Mouse (Mus musculus) retina, postnatal 7 days (tissue): ENCODE results near the gene Maz.

Experiments
- DNase-seq: peaks from one replicate; pipeline ENCODE4 v3.0.0-alpha.2; 2012; ENCODE audit warnings: low read depth, low spot score

Gene Maz

GRCm38 (mm10) chr7:127008239-127009019, 18.4 kb downstream of the Maz start:
- no peak for DNase-seq

GRCm38 (mm10) chr7:127007313-127008024, 19.4 kb downstream of the Maz start:
- DNase-seq, result no peak

DNA sequence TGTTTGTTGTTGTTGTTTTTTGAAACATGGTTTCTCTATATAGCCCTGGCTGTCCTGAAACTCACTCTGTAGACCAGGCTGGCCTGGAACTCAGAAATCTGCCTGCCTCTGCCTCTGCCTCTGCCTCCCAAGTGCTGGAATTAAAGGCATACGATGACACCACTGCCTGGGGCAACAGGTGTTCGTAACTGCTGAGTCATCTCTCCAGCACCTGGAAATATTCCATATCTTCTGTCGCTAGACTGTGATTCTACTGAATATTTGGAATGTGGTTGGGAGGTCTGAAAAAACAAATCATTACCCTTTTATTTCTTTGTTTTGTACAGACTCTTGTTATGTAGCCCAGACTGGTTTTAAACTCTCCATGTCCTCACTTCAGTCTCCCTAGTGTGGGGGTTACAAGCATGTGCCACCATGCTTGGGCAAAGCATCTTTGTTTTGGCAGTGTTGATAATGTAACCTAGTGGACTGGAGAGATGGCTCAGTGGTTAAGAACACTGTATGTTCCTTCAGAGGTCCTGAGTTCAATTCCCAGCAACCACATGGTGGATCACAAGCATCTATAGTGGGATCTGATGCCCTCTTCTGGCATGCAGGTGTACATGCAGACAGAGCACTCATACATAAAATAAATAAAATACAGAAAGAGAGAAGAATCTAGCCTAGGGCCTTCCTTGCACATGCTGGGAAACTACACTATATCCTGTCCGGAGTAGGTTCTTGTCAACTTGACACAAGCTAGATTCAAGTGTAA, 22.5 kb downstream of the Maz start:
- DNase-seq, result no peak

DNA sequence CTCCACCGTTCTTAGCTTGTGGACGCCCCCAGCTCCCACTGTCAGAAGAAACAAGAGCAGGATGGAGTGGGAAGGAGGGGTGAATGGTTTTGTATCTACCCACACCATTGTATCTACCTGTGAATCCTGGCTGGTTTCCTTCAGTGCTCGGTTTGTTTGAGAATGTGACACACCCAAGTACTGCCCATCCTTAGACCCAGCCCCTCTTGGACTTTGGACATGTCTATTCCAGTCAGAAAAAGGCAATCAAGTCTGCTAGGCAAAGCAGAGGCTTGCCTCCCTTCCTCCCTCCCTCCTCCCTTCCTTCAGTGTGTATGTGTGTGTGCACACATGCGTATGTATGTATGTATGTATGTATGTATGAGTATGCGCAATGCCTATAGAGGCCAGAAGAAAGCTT, 23.2 kb downstream of the Maz start:
- no peak for DNase-seq

- no peak for DNase-seq
These were observed 27.3 kb downstream of the Maz start for GRCm38 (mm10) chr7:126999568-126999967.

GRCm38 (mm10) chr7:126996449-126996848, 30.4 kb downstream of the Maz start:
- no peak for DNase-seq

DNA sequence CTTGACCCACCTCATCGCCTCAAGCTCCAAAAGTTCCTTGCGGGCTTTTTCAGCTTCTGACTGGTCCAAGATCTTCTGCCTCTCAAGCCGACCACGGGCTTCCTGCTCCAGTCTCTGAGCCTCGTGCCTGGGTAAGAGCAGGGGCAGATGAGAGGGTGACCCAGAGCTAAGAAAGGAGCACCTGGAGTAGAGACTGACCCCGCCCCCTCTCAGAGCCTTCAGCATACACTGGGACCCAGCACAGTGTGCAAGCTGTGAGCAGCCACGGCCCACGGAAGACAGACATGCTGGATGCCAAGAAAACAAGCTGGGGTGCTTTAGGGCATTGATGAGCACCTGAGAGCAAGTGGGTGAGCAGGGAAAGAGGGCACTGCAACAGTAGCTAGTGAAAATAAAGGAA, 38.0 kb downstream of the Maz start:
- no peak for DNase-seq

- DNase-seq, result peak; percentile 25
These were observed 40.5 kb downstream of the Maz start for GRCm38 (mm10) chr7:126986319-126986718.

DNA sequence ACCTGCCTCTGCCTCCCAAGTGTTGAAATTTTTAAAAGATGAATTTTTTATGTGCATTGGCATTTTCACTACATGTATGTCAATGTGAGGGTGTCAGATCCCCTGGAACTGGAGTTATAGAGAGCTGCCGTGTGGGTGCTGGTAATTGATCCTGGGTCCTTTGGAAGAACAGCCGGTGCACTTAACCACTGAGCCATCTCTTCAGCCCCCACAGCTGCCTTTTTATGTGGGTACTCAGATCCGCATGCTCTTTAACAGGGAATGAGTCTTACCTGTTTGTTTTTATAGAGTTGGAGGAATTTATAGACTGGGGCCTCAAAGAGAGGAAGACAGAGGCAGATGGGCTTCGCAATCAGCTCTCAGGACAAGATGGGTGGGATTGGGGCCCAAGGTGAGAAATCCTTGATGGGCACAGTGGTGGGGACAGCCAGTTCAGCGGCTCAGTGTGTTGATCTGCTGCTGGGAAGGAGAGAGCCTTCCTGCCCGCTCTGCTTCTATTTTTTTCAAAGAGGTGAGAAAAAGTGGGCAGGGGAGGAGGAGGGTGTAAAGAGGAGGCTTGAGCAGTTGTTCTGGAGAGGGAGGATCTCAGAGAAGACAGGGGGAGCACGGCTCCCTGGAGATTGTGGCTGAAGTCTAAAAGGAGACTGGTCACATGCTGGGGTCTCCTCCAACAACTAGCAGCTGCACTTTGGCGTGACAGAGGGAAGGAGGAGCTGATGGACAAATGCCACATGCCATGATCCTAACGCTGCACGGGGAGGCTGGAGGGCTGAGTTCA, 42.0 kb downstream of the Maz start:
- DNase-seq, result no peak

- DNase-seq, result no peak
These were observed 43.7 kb downstream of the Maz start for GRCm38 (mm10) chr7:126983113-126983512.

DNA sequence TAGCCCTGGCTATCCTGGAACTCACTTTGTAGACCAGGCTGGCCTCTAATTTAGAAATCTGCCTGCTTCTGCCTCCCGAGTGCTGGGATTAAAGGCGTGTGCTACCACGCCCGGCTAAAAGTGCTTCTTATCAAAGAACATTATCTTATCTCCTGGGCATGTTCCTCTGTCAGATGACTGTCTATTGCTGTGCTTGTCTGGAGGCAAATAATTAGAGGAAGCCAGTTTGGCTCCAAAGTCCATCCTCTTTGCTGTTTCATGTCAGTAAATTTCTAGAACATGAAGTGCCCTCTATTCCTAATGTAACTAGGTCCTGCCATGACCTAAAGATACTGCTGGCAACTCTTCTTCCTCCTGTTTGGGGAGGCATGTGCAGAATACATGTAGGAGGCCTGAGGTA, 44.8 kb downstream of the Maz start:
- DNase-seq, result no peak

- DNase-seq, result no peak
These were observed 45.2 kb downstream of the Maz start for GRCm38 (mm10) chr7:126981601-126982000.

DNA sequence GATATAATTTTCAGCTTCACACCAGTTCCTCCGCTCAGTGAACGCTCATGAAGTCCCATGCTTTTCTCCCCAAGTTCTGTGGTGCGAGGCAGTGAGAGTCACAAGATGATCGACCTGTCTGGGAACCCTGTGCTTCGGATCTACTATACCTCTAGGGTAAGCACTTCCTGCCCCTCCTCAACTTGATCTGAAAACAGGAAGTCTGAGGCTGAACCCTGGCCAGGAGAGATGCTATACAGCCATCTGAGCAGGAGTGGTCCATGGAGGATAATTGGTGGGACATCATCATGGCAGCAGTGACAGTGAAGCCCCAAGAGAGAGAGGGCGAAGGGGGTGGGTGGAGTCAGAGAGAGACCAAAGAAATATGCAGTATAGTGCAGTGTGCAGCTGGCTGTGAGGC, 48.0 kb downstream of the Maz start:
- DNase-seq, result no peak

DNA sequence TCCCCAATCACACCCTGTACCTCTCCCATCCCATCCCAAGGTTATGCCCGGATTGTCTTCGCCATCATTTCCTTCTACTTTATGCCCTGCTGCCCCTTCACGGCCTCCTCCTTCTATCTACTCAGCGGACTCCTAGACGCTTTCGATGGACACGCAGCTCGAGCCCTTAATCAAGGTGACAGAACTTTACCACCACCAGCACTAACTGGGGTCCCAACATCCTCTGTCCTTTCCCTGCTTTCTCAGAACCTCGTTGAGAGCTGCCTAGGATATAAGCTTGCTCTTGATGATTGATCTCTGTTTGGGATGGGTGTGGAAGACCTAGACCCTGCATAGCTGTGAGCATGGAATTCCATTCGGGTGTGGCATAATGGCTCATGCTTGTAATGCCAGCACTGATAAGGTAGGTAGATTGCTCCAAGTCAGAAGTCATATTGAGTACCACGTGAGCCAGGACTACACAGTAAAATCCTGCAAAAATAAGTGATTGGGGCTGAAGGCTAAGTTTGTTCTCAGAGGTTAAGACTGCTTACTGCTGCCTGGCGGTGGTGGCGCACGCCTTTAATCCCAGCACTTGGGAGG, 49.9 kb downstream of the Maz start:
- no peak for DNase-seq

GRCm38 (mm10) chr7:126975950-126976866, 50.6 kb downstream of the Maz start, which contains the start of gene Cdiptos:
TSS of gene Cdiptos (minus strand) at chr7:126976098.
- DNase-seq, result peak; percentile 94

DNA sequence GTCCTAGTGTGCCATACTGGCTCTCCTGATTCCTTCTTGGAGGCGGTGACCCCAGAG, 51.1 kb downstream of the Maz start, which contains the start of gene Cdipt:
TSS of gene Cdipt (plus strand) at position 22 of the 57 bp plus-strand sequence.
- DNase-seq, result no peak

GRCm38 (mm10) chr7:126975493-126975892, 51.3 kb downstream of the Maz start:
- no peak for DNase-seq
